Mouse (Mus musculus): ENCODE results near the gene Rpl37a. TPM values are rescaled to one million over a fixed set of nuclear protein-coding genes. Genes with fewer than 3 reads are reported as not detected.

Rpl37a gene
- total RNA-seq, 2 experiments from 2014 or later: 1,443 to 1,504 TPM

DNA sequence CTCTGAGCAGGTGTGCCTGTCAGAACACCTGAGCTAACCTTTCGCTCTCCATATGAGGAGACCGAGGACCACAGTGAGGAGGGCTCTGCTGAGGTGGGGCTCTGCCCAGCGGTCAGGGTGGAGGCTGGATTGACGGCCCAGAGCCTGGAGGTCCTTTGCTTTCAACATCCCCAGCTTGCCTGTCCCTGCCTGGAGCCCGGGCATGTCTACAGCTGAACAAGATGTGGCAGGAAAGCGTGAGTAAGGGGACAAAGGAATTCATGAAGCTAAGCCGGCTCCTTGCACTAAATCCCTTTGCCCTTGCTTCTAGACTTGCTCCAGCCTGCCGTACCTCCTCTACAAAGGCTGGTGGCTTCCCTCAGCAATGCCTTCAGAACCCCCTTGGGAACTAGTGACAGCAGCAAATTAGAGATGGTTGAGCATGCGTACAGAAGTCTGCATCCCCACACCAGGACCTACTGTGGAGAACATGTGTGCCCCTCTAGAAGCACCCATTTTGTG lies 22.2 kb downstream of the Rpl37a start:
- DNase-seq (ENCODE audit: low spot score in 2 of 2): no peak

DNA sequence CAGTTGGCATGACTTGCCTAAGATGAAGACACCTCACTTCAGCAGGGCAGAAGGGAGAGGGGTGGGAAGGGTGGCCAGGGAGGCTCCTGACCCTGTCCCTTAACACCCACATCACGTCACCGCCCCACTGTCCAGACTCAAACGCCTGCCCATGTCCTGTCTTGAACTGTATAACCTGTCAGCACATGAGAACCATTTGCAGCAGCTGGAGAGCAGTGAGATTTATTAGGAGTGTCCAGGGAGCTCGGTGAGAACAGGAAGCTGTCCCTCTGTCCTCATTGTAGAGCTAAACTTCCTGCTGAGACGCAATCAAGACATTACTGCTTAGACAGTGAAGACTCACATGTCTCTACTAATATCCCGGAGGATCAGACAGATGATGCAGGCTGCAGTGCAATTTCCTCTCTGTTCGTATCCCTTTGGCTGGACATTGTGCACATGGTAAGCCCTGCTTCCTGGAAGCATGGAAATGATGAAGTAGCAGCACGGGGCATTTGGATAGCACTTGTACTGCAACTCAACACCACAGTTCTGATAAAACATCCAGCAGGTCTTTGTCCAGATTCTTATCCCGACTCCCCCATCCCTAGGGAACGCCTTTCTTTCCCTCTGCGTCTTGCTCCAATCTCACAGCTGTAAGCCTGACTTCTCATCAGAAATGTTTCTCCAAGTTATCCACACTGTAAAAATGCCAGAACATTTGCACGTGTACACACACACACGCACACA lies 25.5 kb downstream of the Rpl37a start:
- DNase-seq (ENCODE audit: low spot score in 2 of 2): no peak

DNA sequence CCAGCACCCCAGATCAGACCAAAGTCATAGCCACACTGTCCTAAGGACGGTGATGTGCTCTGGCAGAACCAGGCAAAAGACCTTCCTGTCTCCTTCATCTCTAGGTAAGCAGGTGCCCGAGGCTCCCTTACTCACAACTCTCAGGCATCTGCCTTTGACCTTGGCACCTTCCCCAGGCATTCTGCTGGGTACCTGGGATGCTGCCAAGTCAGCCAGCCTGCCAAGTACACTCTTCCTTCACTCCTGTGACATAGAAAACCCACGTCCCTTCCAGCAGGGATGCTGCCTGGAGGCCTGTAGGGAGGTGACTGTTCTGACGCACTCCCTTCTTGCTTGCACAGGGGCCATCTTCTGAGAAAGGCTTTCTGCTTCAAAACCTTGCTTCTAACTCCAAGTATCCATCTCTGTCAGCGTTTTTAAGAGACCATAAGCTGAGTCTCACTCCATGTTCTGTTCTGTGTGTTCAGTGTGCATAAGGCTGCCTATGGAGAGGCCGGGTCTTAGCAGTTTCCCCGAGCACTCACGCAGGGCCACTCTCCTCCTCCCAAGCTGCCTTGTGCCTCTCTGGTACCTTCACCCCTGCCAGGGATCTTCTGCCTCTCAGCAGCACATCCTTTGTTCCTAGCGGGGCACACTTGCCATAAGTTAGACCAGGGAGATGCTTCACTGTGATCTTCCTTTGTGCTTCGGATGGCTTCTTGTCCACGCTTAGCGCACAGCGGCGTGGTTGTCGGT lies 28.0 kb downstream of the Rpl37a start:
- no peak for DNase-seq (ENCODE audit: low spot score in 2 of 2)

DNA sequence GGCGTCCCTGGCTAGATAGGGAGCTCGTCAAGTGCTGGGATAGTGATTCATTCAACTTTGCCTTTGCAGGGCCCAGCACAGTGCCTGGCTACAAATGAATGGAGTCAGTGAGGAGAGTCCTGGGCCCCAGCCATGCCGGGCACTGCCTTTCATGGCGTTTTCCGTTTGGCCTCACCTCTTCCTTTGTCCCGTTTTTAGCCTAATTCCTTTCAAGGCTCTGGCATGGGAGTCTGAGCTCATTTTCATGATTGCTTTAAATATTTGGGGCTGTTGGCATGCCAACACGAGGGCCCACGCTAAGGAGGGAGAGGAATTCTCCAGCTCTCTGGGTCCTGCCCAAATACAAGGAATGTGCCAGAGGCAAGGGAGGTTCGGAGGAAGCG lies 28.6 kb downstream of the Rpl37a start:
- no peak for DNase-seq (ENCODE audit: low spot score in 2 of 2)

DNA sequence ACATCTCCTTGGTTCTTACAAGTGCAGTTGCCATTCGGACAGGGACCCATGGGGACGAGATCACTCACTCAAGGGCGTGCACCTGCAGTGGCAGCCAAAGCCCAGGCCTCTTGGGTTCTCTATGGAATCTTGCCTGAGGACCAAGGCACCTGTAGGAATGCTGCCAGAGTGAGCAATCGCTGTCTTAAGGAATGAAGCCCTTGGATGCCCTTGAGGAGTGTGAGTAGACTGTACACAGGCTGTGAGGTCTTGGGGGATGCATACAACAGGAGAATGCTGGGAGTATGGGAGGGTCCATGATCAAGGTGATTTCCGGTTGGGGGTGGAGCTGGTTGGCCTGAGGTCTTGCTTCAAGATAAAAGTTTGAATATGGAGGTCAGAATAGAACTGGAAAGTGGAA lies 30.3 kb downstream of the Rpl37a start:
- no peak for DNase-seq (ENCODE audit: low spot score in 2 of 2)

DNA sequence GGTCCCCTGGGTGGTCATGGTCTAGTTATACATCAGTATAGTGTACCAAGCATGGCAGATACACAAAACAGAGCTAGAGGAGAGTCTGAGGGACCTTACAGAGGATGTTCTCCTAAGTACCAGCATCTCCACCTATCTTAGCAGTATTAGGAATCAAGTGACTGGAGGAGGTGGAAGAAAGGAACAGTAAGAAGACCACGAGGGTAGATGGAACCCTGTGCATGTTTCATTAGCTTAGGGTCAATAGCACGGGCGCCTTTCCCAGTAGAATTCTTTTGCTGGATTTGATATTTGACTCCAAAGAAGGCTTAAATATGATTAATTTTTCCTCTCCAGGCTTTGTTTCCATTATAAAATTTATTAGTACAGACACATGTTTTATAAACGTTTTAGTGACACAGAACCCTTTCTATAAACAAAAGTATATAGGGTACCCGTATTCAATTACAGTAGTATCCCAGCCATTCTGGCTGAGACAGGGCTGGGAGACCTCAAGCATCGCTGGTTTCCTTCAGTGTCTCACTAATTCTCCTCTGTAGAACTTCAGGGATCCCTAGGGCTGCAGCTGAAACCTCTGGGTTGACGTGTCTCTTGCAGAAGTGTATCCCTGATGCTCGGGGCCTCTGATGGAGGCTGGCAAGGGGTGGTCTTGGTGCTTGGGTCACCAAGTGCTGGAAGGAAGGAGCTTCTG lies 33.9 kb downstream of the Rpl37a start:
- no peak for DNase-seq (ENCODE audit: low spot score in 2 of 2)

DNA sequence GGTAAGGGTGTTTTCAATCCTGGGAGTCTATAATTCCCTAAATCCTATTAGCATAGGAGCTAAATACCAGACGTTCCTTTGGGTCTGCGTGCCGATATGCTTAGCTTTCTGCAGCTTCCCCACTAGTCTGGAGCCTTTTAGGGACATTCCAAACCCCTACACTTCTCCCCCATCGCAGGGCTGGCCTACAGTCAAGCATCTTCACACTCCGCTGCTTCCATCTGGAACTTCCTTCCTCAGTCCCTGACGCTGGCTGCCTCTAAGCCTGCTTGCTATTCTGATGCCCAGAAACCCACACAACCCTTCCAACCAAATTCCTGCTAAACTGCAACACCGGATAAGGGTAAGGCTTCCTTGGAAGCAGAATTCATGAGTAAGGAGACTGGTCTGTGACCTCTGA lies 35.3 kb downstream of the Rpl37a start:
- no peak for DNase-seq (ENCODE audit: low spot score in 2 of 2)

DNA sequence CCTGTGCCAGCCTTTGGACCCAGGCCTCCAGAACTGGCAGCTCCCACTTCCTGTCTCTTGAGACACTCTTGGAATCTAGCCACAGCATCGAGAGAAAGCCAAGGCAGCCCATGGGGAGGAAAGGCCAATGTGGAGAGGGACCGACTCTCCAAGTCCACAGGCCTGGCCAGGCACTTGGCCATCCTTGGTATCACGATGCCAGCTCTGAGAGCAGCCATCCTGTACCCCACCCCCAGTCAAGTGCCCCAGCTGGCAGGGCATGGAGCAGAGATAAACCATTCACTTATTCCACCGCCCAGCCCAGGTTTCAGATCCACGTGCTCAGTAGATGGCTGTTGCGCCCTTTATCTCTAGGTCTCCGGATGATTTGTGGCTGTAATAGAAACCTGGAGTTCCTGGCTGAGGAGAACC lies 40.3 kb downstream of the Rpl37a start:
- DNase-seq (ENCODE audit: low spot score in 2 of 2): no peak

DNA sequence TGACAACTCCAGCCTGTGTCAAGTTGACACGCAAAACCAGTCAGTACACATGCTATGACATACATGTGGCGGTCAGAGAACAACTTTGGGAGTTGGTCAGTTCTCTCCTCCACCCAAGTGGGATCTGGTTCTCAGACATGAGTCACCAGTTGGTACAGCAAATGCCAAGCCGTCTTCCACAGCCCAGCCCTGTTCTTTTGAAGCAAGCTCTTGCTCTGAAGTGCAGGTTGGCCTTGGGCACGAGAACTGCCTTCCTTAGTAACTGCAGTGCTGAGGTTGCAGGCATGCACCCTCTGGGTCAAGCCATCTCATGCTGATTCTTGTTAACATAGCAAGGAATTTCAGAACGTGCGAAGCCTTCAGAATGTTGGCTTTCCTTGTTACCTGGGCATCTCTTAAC lies 42.1 kb downstream of the Rpl37a start:
- DNase-seq (ENCODE audit: low spot score in 2 of 2): no peak

DNA sequence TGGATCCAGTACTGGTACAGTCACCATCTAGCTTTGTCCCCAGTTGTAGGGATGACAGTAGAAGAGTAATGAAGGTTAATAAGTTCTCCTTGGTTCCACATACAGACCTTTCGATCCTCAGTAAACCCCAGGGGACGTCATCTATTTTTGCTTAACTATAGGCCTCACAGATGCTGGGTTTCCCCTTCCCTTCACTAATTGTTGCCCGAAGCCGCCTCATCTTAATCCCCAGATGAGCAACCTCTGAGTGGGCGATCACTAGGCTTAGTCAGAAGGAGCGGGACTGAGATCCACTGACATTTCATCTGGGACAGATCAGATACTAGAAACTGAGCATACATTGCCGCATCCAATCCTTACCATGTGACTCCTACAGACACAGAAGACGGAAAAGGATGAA lies 44.1 kb downstream of the Rpl37a start:
- no peak for DNase-seq (ENCODE audit: low spot score in 2 of 2)

DNA sequence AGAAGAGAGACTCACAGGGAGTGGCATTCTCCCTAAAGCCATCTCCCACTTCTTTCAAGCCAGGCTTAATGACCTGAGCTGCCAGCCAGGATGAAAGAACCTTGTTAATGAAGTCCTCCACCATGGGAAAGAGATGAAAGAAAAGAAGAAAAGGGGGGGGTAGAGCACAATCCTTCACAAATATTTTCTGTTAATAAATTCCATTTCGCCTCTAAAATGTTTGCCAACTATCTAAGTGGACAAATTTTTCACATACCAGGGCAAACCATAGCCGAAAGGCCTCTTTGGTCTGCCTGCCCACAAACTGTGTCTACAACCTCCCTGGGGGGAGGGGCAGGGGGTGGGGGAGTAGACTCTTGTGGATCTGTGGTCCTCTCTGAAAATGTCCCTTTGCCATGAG lies 44.7 kb downstream of the Rpl37a start:
- no peak for DNase-seq (ENCODE audit: low spot score in 2 of 2)

DNA sequence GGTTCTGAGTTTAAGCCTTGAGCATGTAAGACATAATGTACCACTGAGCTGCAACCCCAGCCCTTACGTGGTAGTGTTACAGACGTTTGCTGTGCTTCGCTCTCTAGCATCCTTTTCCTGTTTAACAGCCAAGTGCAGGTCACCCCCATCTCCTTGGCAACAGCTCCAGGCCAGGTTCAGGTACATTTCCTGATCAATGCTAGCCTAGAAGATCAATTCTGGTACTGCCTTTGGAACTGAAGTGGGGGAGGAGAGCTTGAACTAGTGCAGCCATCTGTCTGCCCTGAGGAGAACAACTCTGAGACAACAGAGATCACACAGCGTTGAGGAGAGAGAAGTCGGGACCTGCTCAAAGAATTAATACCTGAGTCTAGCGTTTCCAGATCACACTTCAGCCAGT lies 48.7 kb downstream of the Rpl37a start:
- no peak for DNase-seq (ENCODE audit: low spot score in 2 of 2)

Other genes starting within 250 kb of the Rpl37a start
- 1 to 10 TPM; 2.3 to 3.5 TPM for gene March4, start 174.4 kb upstream of the Rpl37a start, total RNA-seq (2021)
- 10 to 100 TPM; 47.5 to 52.2 TPM for gene Smarcal1, start 128.0 kb upstream of the Rpl37a start, total RNA-seq (2021)
- not detected for gene Ankar, start 10.7 kb upstream of the Rpl37a start, total RNA-seq (2021)
- 100 to 1,000 TPM in 1 of 2 experiments, 10 to 100 TPM in 1; 26.7 to 306 TPM for gene Igfbp2, start 113.2 kb downstream of the Rpl37a start, total RNA-seq (2021)
- gene Igfbp5, start 163.6 kb downstream of the Rpl37a start, total RNA-seq (2021): 100 to 1,000 TPM; 111 to 142 TPM

All from adrenal gland, postnatal 4 days (tissue).